Mouse (Mus musculus) cerebellum, adult 2 months (tissue): Measurements from ENCODE around the gene Ppp6r2.

Experiments
- CTCF ChIP-seq: fragments of 200-500 bp; IDR thresholded peaks from 2 replicates; pipeline ENCODE4 v1.5.1; 2011; ENCODE audit warnings: low read depth, mild to moderate bottlenecking, control low read depth, low read length, moderate library complexity, borderline replicate concordance; ENCODE audit not compliant: insufficient read depth
- POLR2A ChIP-seq: fragments of 200-500 bp; IDR thresholded peaks from 2 replicates; pipeline ENCODE4 v1.6.1; 2011; ENCODE audit warnings: low read length, control low read depth, borderline replicate concordance; ENCODE audit not compliant: insufficient read depth

GRCm38 (mm10) chr15:89209886-89210761 lies 1.2 kb upstream of the Ppp6r2 start:
- TF ChIP-seq POLR2A (no peak), CTCF (peak; percentile 55; the same call in 1 of the 2 replicates)
